Mouse (Mus musculus): Measurements from ENCODE around the gene Kazald1.
"Not testable (repeated sequence)": the region's sequence is repeated elsewhere in the genome, so short reads cannot be mapped to it uniquely, and the experiment has no call there.

The Kazald1 gene

GRCm38 (mm10) chr19:45074580-45075322 is at the start of gene Kazald1:
Gene Kazald1 (plus strand): TSS chr19:45075241.
- peak; percentile 93 for DNase-seq (ENCODE audit: low spot score)

DNA sequence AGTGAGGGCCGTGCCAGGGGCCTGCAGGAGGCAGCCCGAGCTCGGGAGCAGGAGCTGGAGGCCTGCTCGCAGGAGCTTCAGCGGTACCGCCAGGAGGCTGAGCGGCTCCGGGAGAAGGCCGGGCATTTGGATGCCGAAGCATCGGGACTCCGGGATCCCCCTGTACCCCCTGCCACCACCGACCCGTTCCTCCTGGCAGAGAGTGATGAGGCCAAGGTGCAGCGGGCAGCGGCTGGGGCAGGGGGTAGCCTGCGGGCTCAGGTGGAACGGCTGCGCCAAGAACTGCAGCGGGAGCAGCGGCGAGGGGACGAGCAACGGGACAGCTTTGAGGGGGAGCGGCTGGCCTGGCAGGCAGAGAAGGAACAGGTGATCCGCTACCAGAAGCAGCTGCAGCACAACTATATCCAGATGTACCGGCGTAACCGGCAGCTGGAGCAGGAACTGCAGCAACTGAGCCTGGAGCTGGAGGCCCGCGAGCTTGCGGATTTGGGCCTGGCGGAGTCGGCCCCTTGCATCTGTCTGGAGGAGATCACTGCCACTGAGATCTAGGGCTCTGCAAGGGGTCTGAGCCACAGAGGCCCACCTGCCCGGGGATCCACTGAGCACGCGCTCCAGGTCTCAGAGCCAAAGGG is 49.0 kb upstream of the Kazald1 start:
- no peak for DNase-seq (ENCODE audit: low spot score)

DNA sequence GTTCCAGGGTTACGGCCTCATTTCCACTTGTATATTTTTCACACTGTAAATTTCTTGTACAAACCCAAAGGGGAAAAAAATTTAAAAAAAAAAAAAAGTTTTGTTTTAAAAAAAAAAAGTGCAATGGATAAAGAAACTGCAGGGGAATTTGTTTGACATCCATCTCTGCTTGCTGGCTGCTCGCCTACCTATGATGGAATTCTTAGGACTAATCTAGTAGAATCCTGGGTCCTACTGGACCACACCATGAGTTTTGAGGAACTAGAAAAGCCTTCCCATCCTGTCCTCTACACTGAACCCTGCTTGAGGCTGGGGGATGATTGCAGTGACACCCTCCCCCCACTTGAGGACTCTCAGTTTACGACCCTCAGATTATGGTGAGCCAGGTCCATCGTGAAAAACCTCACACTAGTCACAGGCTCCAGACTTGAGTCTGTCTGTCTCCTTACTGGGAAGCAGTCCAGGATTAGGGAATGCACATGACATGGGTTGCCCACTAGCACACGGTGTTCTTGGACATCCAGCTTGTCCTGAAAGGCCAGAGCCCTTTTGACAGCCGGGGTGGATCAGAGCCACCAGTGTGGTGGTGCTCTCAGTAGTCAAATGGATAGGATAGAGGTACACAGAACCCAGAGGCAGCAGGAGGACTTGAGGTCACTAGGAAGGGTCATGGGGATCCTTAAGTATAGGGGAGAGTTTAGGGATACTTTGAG is 47.9 kb upstream of the Kazald1 start:
- DNase-seq (ENCODE audit: low spot score): no peak

- DNase-seq (ENCODE audit: low spot score): no peak
Measured at GRCm38 (mm10) chr19:45027848-45028247, 47.2 kb upstream of the Kazald1 start.

DNA sequence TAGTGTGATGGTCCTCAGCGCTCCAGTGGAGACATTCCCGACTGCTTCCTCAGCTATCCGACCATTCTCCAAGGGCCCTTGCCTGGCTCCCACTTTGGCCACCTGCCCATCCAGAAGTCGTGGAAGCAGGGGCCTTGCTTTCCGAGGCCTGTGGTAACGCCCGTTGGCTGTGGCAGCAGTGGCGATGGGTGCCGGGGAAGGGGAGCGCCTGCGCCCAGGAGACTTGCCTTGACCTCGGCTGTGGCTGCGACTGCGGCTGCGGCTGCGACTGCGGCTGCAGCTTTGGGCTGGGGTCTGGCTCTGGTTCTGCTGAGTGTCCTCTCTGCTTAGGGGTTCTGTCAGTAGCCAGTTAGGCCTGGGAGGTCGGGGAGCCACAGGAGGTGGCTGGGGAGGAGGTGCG is 46.3 kb upstream of the Kazald1 start:
- DNase-seq (ENCODE audit: low spot score): no peak

DNA sequence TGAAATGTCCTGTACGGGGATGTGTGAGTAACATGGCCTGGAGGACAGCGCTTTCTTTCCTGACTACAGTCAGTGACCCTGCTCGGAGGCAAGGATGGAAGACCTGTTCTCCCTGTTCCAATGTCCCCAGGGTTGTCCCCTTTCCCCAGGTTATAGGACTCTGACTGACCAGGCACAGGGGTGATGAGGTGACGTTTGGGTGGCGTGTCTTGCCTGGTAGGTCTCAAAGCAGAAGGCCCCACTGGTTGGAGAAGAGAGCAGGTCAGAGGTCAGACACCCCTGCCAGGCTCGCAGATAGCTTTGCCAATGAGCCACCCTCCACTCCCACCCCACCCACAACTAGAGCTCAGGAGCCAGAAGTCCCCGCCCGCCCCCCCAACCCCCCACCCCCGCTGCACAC is 45.5 kb upstream of the Kazald1 start:
- DNase-seq (ENCODE audit: low spot score): no peak

DNA sequence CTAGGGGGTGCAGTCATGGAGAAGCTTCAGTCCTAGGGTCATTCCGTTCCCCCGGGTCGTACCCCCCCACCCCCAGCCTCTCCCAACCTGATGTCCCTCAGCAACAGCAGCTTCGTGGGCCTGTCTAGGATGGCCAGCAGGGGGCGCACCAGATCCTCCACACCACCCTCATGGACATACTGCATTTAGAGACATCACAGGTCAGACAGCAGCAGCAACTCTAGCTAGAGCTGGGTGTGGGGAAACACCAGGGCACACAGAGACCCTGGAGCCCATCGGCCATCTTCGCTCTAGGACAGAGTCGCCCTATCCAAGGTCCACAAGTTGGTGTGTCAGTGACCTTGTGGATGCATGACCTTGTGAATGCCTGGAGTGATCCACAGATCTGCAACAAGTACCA is 44.9 kb upstream of the Kazald1 start:
- DNase-seq (ENCODE audit: low spot score): peak; percentile 58

- peak; percentile 79 for DNase-seq (ENCODE audit: low spot score)
Measured at GRCm38 (mm10) chr19:45030746-45031693, 44.0 kb upstream of the Kazald1 start.

- DNase-seq (ENCODE audit: low spot score): peak; percentile 75
Measured at GRCm38 (mm10) chr19:45031780-45032179, 43.3 kb upstream of the Kazald1 start.

DNA sequence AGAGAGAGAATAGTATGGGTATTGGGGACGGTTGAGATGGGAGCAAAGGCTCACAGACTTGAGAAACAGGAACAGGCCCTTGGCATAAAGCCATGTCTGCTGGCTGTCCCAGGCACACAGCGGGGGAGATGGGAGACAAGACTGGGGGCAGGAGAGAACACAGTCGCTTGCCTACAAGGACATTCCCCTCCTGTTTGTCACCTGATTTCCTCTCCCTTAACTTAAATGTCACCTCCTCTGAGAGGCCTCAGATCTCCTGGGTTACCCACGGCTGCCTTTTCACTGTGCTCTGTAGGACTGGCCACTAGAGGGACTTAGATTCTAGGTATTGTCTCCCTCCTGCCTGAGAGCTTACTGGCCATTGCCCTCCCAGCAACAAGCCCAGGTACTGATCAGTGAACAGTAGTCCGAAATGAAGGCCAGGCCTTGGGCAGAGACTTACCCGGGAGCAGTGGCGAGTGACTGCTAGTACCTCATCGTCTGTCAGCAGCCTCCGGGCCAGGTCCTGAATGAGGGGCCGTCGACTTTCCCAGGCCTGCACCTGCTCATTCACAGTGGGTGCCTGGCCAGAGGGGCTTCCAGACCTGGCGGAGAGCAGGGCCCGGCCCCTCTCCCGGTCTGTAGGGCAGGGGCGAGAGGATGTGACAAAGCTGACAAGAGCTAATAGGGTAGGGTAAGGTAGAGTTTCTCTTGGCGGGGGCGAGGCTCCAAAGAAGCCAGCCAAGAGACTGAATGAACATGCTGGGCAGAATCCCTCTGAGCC is 42.3 kb upstream of the Kazald1 start:
- DNase-seq (ENCODE audit: low spot score): no peak

DNA sequence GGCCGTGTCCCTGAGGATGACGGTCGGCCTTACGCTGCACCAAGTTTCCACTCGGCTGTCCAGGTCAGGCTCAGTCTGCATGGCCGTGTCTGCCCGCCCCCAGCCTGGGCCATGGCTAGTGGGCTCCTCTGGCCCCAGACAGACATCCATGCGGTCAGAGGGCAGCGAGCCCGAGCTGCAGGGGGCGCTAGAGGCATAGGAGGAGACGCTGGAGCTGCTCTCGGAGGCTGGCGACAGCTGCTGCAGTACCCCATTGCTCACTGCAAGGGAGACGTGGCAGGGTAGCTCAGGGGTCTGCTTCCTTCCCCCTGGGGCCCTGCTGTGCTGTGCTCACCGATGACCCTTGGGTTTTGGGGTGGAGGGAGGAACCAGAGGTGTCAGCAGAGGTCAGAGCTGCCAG is 38.2 kb upstream of the Kazald1 start:
- no peak for DNase-seq (ENCODE audit: low spot score)

- not testable (repeated sequence) for DNase-seq (ENCODE audit: low spot score)
Measured at GRCm38 (mm10) chr19:45038198-45038597, 36.8 kb upstream of the Kazald1 start.

GRCm38 (mm10) chr19:45040214-45040613 is 34.8 kb upstream of the Kazald1 start:
- DNase-seq (ENCODE audit: low spot score): no peak

- no peak for DNase-seq (ENCODE audit: low spot score)
Measured at GRCm38 (mm10) chr19:45044389-45044927, 30.6 kb upstream of the Kazald1 start.

DNA sequence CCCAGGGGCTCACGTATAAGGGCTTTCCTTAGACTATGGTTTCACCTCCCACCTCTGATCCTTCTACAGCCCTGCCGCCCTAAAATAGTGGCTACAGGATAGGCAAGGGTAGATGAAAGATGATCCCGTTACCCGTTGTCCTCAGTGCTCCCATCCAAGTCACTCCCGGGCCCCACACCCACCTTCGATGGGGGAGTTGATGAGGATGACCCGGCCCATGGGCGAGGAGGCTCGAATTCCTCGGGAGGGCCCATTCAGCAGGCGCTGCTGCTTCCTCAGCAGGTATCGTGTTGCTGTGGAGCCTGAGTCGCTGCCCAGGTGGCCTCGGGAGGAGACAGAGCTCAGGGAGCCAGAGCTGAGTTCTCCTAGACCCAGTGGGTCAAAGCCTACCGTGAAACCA is 29.8 kb upstream of the Kazald1 start:
- no peak for DNase-seq (ENCODE audit: low spot score)

DNA sequence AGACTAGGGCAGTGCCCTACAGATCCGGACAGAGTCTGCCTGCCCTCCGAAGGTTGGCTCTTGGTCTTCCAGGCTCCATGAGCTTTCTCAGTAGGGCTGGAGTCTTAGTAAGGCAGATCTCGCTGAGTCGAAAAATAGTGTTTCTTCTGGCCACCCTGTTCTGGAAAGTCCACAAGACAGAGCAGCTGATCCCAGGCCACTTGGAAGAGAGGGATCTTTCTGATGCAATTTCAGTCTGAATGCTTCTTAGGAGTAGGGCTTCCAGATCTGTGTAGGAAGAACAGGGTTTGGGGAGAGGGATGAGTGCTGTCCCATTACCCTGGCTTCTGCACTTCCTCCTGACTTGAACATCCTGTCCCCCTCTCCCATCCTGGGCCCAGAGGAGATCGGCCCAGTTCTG is 29.4 kb upstream of the Kazald1 start, which contains the start of gene Pdzd7:
Gene Pdzd7, minus strand, starts transcription at position 67 of the 400 bp plus-strand sequence.
- no peak for DNase-seq (ENCODE audit: low spot score)

GRCm38 (mm10) chr19:45046523-45047321 is 28.3 kb upstream of the Kazald1 start:
- peak; percentile 64 for DNase-seq (ENCODE audit: low spot score)

- peak; percentile 94 for DNase-seq (ENCODE audit: low spot score)
Measured at GRCm38 (mm10) chr19:45047417-45047934, 27.6 kb upstream of the Kazald1 start, which contains the start of gene Sfxn3. Gene Sfxn3 (plus strand): TSS chr19:45047503.

DNA sequence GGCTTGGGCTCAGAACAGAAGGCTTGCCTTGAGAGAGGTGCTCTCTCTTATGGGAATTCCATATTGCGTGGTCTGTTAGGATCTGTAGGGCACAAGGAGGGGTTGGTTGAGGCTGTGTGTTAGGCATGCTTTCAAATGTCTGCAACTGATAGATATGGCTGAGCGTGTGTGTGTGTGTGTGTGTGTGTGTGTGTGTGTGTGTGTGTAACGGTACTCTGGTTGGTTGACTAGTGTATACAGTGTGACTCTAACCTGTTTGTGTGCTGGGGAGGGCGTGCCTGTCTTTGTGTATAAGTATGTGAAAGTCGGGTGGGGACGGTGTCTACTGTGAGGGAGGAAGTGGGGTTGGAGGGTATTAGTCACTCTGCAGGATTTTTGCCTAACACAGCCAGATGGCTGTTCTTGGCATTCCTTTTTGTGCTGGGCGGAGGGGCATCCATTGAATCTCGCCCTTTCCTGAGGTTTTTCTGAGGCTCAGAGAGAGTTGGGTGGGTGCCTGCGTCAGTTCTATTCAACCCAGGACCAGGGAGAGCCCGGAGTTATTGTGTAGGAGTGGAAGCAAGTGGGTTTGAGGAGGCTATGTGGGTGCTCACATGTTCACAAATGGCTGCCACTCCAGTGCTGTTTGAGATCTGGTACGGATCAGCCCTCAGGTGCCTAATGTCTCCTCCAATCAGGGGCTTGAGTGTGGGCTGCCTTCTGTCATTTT is 27.0 kb upstream of the Kazald1 start:
- no peak for DNase-seq (ENCODE audit: low spot score)
